Mouse (Mus musculus) thymus, postnatal 36 days (tissue): ENCODE results near the gene Slc46a2.

Experiments
- DNase-seq, 2 experiments: peaks; one replicate each; pipeline ENCODE4 v3.0.0; 2022; ENCODE audit warnings: mixed read lengths in 2 of 2

Slc46a2 gene

GRCm38 (mm10) chr4:59914608-59915403 lies at the start of gene Slc46a2:
Slc46a2 (minus strand) TSS chr4:59915056.
- no peak for DNase-seq

DNA sequence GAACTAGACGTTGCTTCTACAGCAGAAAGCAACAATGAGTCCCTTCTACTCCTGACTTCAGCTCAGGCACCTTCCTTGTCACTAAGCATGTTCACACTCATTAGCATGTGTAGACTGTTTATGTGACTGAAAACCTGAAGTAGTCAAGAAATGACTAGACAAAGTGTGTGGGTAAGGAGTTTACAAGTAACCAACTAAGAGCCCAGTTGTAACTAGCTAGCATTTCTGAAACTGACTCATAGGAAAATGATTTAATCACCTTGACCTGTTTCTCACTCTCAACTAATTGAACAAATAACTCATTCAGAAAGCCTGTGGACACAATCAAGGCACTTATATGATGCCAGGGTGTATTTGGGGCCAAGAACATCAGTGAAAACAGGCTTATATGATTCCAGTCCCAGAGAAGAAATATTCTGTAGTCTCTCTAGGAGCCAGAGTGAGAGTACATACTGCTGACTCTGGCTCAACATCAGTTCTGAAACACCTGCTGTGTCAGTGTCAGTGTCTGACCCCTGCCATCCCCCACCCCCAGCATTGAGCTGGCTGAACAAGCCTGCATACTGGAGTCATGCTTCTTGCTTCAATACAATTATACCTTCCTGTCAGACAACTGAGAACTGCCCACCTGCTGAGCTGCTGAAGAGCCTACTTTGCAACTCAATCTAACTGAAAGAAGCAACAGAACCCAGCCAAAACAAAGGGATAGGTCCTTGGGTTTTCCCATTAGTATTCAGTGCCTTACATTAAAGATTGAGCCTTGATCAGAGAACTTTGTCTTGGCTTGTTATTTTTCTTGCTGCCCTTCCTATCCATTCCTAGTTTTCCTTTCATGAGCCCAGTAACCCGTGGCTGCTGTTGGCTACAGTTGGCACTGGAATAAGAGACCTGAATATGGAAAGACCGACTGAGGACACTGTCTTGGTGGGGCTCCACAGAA lies 48.8 kb upstream of the Slc46a2 start, which contains the start of gene Mup6:
Gene Mup6, plus strand, starts transcription at position 890 of the 940 bp plus-strand sequence.
- no peak for DNase-seq

DNA sequence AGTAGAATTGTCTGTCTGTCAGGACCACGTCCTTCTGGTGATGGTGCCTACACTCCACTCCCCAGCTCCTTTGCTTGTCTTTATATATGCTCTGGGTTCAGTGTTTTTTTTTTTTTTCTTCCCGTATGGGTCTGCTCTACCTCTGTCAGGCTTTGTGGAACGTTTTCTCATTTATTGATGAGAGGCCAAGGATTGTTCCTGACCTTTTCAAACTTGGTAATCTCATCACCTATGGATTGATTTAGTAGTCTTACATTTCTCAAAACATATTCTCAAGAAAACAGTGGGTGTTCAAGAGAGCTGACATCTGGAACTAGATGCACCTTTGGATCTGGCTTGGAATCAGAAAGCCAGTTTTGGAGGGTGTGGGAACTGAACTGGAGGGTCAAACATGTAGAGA lies 45.8 kb upstream of the Slc46a2 start, which contains the start of gene Mup4:
Gene Mup4, minus strand, starts transcription at position 101 of the 400 bp plus-strand sequence.
- no peak for DNase-seq

GRCm38 (mm10) chr4:59937543-59937942 lies 22.7 kb upstream of the Slc46a2 start:
- no peak for DNase-seq

DNA sequence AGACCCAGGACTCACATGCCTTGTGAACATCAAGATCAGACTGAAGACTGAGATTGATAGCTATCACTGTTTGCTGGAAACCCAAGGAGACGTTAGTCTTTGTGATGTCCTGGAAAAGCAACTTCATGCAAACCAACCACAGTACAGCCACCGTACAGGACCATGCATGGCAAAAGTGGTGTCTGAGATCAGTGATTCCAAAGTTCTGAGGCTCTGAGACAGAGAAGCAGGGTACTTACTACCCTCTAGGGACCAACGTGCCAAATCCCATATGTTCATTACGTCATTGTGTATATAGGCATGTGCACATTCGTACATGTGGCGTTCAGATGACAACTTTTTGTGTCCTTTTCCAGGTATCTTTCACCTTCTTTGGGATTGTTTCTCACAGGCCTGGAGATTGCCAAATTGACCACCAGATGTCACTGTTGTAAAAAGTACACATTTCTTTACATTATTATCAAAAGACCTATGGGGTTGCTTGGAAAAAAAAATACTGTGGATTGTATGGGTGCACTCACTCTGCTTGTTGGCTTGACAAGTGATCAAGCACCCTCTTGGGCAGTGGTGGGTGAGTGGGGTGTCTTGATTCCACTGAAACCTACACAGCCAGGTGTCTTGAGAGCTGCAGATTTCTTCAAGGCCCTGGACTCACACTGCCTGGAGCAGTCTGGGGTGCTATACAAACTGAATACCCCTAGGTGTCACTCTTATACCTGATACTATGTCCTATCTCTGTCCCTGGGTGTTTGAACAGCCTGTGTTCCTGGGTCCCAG lies 17.8 kb upstream of the Slc46a2 start:
- peak; percentile 16 to 27 for DNase-seq

DNA sequence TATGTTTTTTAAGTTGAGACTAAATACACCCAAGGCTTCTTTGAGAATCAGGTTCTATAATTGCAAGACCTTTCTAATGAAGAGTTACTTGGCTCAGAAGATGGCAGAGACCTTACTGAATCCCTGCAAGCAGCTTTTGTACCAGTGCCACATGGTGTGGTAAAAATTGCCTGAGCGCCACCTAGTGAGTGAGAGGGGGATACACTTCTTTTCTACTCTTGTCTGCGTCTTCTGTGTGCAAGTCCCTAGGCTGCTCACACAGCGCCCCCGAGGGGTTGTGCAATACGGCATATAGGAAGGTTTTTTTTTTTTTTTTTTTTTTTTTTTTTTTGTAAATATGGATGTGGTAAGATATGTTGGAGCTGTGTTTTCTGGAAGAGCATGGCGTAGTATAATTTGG lies 13.5 kb upstream of the Slc46a2 start:
- DNase-seq, result peak; percentile 79 to 84

DNA sequence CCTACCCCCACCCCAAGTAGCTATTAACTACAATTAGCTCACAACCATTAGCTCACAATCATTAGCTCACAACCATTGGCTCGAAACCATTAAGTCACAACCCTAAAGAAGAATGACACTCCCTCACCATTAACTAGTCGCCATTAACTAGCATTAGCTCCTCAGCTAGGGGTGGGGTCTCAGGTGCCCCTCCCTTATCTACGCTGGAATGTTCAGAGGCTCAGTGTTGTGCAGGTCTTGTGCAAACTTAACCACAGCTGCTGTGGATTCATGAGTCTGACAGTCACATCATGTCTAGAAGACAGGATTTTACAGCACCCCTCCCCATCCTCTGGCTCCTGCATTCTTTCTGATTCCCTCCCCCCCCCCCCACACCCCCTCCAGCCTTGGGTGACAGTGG lies 12.8 kb upstream of the Slc46a2 start:
- DNase-seq, result no peak

DNA sequence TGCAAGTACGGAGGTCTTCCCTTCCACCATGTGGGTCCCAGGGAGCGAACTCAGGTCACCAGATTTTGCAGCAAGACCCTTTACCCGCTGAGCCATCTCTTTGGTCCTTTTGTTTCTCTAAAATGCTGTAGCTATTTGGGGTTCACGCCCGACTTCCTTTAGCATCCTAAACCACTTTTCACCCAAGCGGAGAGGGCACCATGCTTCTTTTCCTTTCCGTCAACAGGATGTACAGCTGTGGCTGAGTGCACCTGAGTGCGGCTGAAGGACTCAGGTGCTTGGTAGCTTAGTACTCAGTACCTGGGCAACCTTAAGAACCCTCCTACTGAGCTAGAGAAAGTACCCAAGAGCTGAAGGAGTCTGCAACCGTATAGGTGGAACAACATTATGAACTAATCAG lies 10.2 kb upstream of the Slc46a2 start:
- DNase-seq, result peak; percentile 31 to 51

- no peak for DNase-seq
These were observed 3.1 kb upstream of the Slc46a2 start for GRCm38 (mm10) chr4:59917966-59918365.

- no peak for DNase-seq
These were observed 6.1 kb downstream of the Slc46a2 start for GRCm38 (mm10) chr4:59908785-59909184.

- no peak for DNase-seq
These were observed 7.1 kb downstream of the Slc46a2 start for GRCm38 (mm10) chr4:59907657-59908230.

GRCm38 (mm10) chr4:59907092-59907491 lies 7.8 kb downstream of the Slc46a2 start:
- DNase-seq, result no peak

GRCm38 (mm10) chr4:59902547-59902946 lies 12.3 kb downstream of the Slc46a2 start:
- peak in 1 of 2 experiments; percentile 29 for DNase-seq

GRCm38 (mm10) chr4:59901810-59902209 lies 13.0 kb downstream of the Slc46a2 start:
- DNase-seq, result no peak

DNA sequence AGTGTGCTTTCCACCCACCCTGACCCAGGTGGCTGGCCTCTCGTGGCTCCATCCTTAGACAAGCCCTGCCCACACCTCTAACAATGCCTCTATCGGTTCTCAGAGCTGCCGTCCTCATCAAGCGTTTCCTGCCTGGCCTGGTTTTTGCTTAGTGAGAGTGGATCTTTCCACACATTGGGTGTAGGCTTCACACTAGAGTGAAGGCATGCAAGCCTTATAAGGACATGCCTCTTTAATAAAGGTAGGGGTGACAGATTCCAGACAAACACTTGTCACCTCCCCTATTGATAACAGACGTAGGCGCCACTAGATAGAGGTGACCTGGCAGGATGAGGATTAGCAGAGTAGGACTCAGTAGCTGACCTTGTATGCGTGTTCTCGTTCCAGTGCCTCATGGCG lies 16.3 kb downstream of the Slc46a2 start:
- DNase-seq, result no peak

DNA sequence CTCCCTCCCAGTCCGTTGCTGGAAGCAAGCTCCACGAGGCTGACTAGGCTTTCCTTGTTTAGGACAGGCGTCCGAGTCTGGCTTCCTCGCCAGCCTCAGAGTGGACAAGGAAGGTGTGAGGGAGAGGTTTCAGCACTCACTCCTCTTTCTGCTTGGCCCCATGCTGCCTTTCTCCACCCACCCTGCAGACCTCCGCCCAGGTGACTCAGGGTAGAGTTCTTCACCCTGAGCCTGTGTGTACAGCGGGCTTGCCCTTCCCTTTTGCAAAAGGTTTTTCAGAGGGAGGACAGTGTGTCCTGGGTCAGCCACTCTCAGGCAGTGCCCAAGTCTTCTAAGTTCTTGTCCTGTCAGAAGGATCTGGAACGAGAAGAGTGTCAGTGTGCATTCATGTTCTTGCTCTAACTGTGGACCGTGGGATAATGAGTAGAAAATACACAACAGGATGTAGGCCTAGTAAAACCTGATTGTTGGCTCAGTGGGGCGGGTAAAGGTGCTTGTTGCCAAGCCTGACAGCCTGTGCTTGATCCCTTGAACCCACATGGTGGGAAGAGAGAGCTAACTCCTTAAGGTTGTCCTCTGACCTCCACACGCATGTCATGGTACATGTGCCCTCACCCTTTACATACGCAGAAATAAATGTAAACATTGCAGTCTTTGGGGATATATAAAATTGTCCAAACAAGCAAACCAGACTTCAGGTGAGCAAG lies 16.9 kb downstream of the Slc46a2 start:
- no peak for DNase-seq

DNA sequence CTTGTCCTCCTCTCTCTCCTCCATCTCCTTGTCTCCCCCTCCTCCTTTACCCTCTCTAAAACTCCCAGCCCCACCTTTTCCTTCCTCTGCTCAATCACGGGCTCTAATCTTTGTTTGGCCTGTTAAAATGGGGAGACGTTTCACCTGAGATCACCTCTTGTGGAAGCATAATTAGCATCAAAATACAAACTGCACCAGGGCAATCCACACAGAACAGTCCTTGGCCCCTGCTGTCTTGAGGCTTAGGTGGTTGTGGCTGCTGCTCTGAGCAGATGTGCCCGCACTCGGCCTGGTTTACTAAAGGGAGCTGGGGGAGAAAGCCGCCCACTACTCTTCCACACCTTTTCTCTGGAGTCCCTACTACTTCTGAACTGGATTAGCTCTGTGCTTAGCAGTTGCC lies 18.9 kb downstream of the Slc46a2 start:
- no peak for DNase-seq

- DNase-seq, result no peak
These were observed 19.8 kb downstream of the Slc46a2 start for GRCm38 (mm10) chr4:59894977-59895575.

- no peak for DNase-seq
These were observed 20.4 kb downstream of the Slc46a2 start for GRCm38 (mm10) chr4:59894415-59894814.

DNA sequence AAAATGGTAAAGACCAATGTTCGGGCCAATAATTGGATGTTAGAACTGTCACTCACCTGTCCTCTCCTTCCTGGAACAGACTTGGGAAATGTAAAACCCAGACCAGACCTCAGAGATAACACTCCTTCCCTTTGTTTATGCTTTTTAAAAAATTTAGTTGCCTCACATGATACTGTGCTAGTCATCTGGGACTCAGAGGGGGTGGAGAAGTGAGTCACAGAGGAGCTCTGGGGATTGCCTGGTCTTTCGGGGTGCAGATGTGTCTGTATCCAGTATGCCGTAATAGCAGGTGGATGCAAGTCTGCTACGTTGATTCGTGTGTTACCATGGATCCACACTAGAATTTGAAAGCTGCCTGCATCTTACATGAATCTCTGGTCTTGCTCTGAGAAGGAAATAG lies 22.1 kb downstream of the Slc46a2 start:
- no peak for DNase-seq

DNA sequence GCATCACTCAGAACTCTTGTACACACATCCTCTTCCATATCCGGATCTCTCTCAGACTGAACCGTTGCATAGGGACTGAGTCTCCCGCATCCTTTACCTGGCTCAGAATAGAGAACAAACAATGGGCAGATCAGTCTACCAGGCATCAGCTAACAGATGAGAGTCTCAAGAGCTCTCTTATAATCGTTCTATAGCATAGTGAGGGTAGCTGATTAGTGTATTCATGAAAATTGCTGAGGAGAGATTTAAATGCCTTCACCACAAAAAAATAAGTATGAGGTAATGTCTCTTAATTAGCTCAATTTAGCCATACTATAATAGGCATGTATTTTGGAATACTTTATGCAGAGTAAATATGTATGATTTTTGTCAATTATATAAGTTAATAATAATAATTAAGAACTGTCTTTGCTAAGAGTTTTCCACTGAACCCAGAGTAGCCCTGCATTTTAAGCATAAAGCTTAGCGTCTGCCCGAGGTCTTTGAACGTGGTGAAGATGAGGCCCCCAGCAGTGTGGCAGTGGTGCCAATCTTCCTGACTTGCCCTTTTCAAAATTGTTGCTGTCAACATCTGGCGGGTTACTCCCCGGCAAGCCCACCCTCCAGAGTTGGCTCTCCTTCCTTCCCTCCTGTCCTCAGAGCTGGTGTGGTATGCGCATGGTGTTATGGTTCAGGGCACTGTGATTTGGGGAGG lies 23.0 kb downstream of the Slc46a2 start:
- DNase-seq, result no peak
